8 mouse cellular contexts compared by ENCODE assay signal in genomic region chr2:34825827-34826459, GRCm38 (mm10). TPM values are rescaled to one million over a fixed set of nuclear protein-coding genes. Genes with fewer than 3 reads are reported as not detected.
A peak's percentile ranks its signal among the peaks of the same experiment; 100 is the strongest.
DNase-seq lines count a peak whose midpoint lies in the region; ATAC-seq lines count a peak whose summit lies in the region.

Gene Fbxw2, minus strand, starts transcription at chr2:34826311.

- peaks cover 24% of the 10 kb centered on the region for H3K4me1 ChIP-seq in hindbrain, embryonic 13.5 days (replicated peaks)

- DNase-seq in NIH3T3 (ENCODE audit: low read depth): peak; percentile 96
- DNase-seq in cerebellum, postnatal 10 days: peak; percentile 96 to 97
- peak; percentile 82 to 83 for DNase-seq in frontal cortex, postnatal 14 days (ENCODE audit: low spot score in 2 of 2)
- peak; percentile 82 to 87 for DNase-seq in layer of hippocampus, postnatal 25 days (ENCODE audit: extremely low spot score in 1 of 2, low spot score in 1 of 2)
- peak; percentile 93 for DNase-seq in lung, postnatal 25 days (ENCODE audit: low spot score)
- peak; percentile 95 for DNase-seq in retina, embryonic 14.5 days (ENCODE audit: low spot score)
- DNase-seq in thymus, postnatal 4 days: peak; percentile 94

- H3K4me2 ChIP-seq in hindbrain, embryonic 13.5 days: peak within 1 kb of the TSS; percentile 81

- H3K9ac ChIP-seq in hindbrain, embryonic 13.5 days: peak within 1 kb of the TSS; percentile 97

- peaks cover 8% of the 10 kb centered on the region; the same call in 1 of the 2 replicates for H3K27me3 ChIP-seq in hindbrain, embryonic 13.5 days

- peak; percentile 97 for ATAC-seq in hindbrain, embryonic 13.5 days (ENCODE audit: low FRiP score)

- H3K27ac ChIP-seq in hindbrain, embryonic 13.5 days: peak within 1 kb of the TSS; percentile 91

- 0 out of 2 replicates have a peak, but pooled peaks cover 4% of the 10 kb centered on the region for H3K9me3 ChIP-seq in hindbrain, embryonic 13.5 days

- under 1% methylated on average over 47 of the region's 57 CpGs for WGBS in hindbrain, embryonic 13.5 days

- peaks cover 13% of the 10 kb centered on the region for H3K36me3 ChIP-seq in hindbrain, embryonic 13.5 days

- H3K4me3 ChIP-seq in hindbrain, embryonic 13.5 days: peak within 1 kb of the TSS; percentile 97

RNA-seq across cellular contexts. Expression of gene Fbxw2, which starts in this region (rescaled TPM):
- polyA plus RNA-seq in hindbrain, embryonic 13.5 days (2015; fragmentation: Nextera tagmentation; extraction: Ambion mirVana): 83.1 and 83.8 TPM in 2 replicates
- total RNA-seq in layer of hippocampus, postnatal 25 days (2021): 10 to 100 TPM; 82.5 to 84.3 TPM

Comparison
In these comparisons a context has a peak if more than half of its experiments do, and no peak if none do; other contexts are left out.
1. Peak in every context shown above with its lines: DNase-seq, ATAC-seq, H3K4me3 ChIP-seq and H3K27ac ChIP-seq.